Mouse (Mus musculus): ENCODE data around the gene Rapgef3.

The Rapgef3 gene

GRCm38 (mm10) chr15:97718535-97719155, 49.1 kb downstream of the Rapgef3 start:
- no peak for DNase-seq

DNA sequence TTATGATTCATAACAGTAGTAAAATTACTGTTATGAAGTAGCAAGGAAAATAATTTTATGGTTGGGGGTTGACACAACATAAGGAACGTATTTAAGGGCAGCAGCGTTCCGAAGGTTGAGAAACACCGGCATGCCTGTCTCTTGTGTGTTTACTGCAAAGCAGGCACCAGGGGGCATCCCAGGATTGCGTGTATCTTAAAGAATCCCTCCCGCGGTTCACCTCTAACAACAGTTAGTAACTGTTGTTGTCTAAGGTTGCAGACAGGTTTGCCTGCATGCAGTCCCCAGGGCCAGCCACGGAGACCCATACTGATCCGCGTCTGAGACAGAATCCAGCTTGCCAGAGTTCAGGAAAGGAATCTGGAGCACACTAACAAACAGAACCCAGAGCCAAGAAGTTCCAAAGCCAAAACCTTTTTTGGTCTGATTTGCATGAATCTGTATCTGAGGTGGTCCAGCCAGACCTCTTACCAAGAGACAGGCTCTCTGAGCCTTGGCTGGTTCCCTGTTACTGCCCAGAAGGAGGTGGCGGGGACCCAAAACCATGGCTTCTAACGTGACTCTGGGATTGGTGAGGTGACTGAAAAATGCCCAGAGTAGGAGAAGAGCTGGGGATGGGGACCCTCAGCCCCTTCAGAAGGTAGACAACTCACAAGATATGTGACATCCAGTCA, 49.8 kb downstream of the Rapgef3 start:
- DNase-seq, result peak; percentile 85

- no peak for DNase-seq
These were observed 51.0 kb downstream of the Rapgef3 start for GRCm38 (mm10) chr15:97716782-97717181.

DNA sequence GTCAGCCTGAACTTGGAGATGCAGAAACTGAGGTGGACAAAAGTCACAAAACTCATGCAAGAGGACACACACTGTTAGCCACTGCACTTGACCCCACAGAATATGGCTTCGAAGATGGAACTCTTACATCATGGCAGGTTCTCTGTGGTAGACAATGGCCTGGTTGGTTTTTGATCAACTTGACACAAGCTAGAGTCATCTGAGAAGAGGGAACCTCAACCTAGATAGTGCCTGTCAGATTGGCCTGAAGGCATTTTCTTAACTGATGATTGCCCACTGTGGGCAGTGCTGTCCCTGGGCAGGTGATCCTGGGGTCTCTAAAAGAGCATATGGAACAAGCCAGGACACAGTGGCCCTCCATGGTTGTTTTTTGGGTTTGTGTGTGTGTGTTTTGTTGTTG, 52.0 kb downstream of the Rapgef3 start:
- DNase-seq, result no peak

DNA sequence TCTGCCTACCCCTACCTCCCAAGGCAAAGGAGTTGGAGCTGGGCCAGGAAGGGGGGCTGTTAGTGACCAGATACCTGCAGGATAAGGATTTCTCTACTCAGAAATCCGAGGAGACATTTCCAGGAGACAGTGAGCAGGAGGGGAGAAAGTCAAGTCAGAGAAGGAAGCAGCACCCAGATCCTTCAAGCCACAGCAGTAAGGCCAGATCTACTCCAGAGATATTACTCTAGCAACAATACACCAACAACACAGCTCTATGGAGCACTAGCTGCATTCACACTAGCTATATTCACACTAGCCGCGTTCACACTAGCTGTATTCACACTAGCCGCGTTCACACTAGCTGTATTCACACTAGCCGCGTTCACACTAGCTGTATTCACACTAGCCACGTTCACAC, 52.7 kb downstream of the Rapgef3 start:
- no peak for DNase-seq

- no peak for DNase-seq
These were observed 55.2 kb downstream of the Rapgef3 start for GRCm38 (mm10) chr15:97712546-97712945.

DNA sequence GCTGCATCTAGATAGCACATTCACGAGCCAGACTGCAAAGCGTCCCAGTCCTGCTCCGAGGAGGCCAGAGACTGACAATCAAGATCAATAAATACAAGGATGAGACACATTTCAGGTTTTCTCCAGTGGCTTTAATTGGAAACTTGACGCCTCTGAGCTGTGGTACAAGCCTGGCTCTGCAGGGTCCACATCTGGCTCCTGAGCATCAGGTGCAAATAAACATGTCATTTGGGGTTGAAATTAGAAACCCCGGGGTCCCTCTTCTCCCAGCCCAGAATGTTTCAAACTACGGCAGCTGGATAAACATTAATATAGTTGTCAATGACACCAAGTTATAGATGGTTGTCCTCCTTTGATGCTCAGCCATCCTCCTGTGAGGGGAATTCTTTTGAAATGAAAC, 56.9 kb downstream of the Rapgef3 start:
- no peak for DNase-seq

DNA sequence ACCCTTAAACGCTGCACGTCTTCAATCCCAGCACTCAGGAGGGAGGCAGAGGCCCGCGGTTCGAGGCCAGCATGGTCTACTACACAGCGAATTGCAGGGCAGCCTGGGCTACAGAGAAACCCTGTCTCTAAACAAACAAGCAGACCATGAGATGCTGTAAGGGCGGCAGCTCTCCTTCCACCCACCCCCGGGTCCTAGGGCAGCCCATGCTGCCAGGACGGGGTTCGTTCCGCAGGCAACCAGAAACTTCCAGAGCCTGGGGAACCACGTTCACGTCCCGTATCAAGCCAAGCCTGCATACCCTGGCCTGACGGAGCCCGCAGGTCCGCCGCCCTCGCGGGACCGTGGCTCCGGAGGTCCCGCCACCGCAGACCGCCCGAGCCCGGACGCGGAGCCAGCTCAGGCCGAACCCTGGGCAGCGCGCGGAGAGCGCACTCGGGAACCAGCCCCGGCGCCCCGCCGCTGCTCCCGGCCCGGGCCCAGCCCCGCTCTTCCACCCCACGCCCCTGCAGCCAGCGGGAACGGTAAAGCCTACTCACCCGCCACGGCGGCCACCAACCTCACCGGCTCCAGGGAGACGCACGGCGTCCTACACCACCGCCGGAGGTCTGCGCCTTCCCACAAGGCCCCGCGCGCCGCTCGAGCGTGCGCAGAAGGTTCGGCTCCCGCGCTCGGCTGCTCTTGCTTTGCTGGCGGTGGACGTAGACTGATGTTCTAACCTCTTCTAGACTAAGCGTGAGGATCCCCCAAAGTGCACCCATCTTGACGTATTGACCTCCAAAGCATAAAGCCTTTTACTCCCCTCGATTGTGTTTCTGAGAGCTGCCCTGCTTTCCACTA, 62.3 kb downstream of the Rapgef3 start, which contains the start of gene Rpap3:
Rpap3 (minus strand) TSS at position 615 of the 840 bp plus-strand sequence.
- peak; percentile 95 for DNase-seq

- no peak for DNase-seq
These were observed 71.2 kb downstream of the Rapgef3 start for GRCm38 (mm10) chr15:97696616-97697015.

Data from embryo, embryonic 11 days (tissue).